In genomic region chr19:42638604-42639481, GRCm38 (mm10) we compare ENCODE assay signal across 9 mouse cellular contexts. TPM values are rescaled to one million over a fixed set of nuclear protein-coding genes. Genes with fewer than 3 reads are reported as not detected.
A peak's percentile ranks its signal among the peaks of the same experiment; 100 is the strongest.
DNase-seq lines count a peak whose midpoint lies in the region; ATAC-seq lines count a peak whose summit lies in the region.
"Had no signal": no experiment of that assay in that cellular context is flagged by ENCODE, and none has a peak within 500 bp of the region (broad histone marks: within the 10 kb centered on the region; RNA-seq: fewer than 3 reads in every experiment).

No protein-coding gene starts in this region.

- no peaks in the 10 kb centered on the region for H3K36me3 ChIP-seq in kidney, embryonic 15.5 days
- H3K36me3 ChIP-seq: limb, embryonic 12.5 days had no signal

- intact Hi-C loops in gastrocnemius, postnatal 14 days (cut with DNase I; ENCODE audit: low total_unique reads): no loop called here

- WGBS in kidney, embryonic 15.5 days: 8% methylated on average over 8 of the region's 8 CpGs

- H3K9me3 ChIP-seq in kidney, embryonic 15.5 days (replicated peaks): no peaks in the 10 kb centered on the region
- H3K9me3 ChIP-seq: limb, embryonic 12.5 days had no signal

- no peaks in the 10 kb centered on the region for H3K27me3 ChIP-seq in kidney, embryonic 15.5 days
- H3K27me3 ChIP-seq: limb, embryonic 12.5 days had no signal

- H3K4me1 ChIP-seq in kidney, embryonic 15.5 days: peaks cover 16% of the 10 kb centered on the region

- peak; percentile 43; the same call in 1 of the 2 replicates for ATAC-seq in kidney, embryonic 15.5 days (replicated peaks; ENCODE audit: low FRiP score)

- H3K4me2 ChIP-seq in kidney, embryonic 15.5 days: no peak overlapping the region
- H3K4me2 ChIP-seq: limb, embryonic 12.5 days had no signal

- DNase-seq in kidney, adult 8-10 months: no peak
- peak; percentile 67 for DNase-seq in embryo, embryonic 10 days (ENCODE audit: low spot score)
- peak; percentile 65 for DNase-seq in gastrocnemius, postnatal 14 days
- peak; percentile 42 for DNase-seq in lung, postnatal 36 days
- no peak for DNase-seq in layer of hippocampus, postnatal 10 days (ENCODE audit: low spot score in 2 of 2)
- no peak for DNase-seq in ovary, adult 18-20 months (ENCODE audit: low spot score)
- no peak for DNase-seq in adrenal gland, postnatal 25 days

- H3K9ac ChIP-seq in kidney, embryonic 15.5 days: no peak overlapping the region
- H3K9ac ChIP-seq: limb, embryonic 12.5 days had no signal

- peak overlapping the region; percentile 62 for H3K27ac ChIP-seq in kidney, embryonic 15.5 days
- H3K27ac ChIP-seq: limb, embryonic 12.5 days had no signal

- H3K4me3 ChIP-seq in kidney, embryonic 15.5 days (replicated peaks): no peak overlapping the region
- H3K4me3 ChIP-seq: limb, embryonic 12.5 days had no signal

RNA-seq across cellular contexts. Expression of gene Loxl4, which starts 26.2 kb away (rescaled TPM):
- polyA plus RNA-seq in kidney, embryonic 15.5 days (2015; fragmentation: Nextera tagmentation; extraction: Ambion mirVana): 1.8 and 2.2 TPM in 2 replicates
- total RNA-seq in gastrocnemius, postnatal 14 days (2021): 1 to 10 TPM; 2.5 to 3.1 TPM
- under 1 TPM; 0.18 to 0.22 TPM for total RNA-seq in layer of hippocampus, postnatal 10 days (2021)
- 2.1 and 2.2 TPM in 2 replicates for total RNA-seq in adrenal gland, postnatal 25 days (2021)

Comparison
In these comparisons a context has a peak if more than half of its experiments do, and no peak if none do; other contexts are left out.
1. DNase-seq: peak in embryo, embryonic 10 days (single experiment), gastrocnemius, postnatal 14 days (single experiment) and lung, postnatal 36 days (single experiment); none in kidney, adult 8-10 months (0 of 2), layer of hippocampus, postnatal 10 days (0 of 2), ovary, adult 18-20 months (single experiment) and adrenal gland, postnatal 25 days (single experiment).